Mouse (Mus musculus) neural tube, embryonic 10.5 days (tissue): ENCODE measurements around the gene Gsdma2.
"Not testable (repeated sequence)": the region's sequence is repeated elsewhere in the genome, so short reads cannot be mapped to it uniquely, and the experiment has no call there.

ENCODE experiments used
- DNase-seq: peaks from one replicate; pipeline ENCODE4 v3.0.0-alpha.2; 2017; ENCODE audit warnings: low spot score; ENCODE audit errors: extremely low spot score

Gene Gsdma2

GRCm38 (mm10) chr11:98646459-98646858 is at the start of gene Gsdma2:
TSS of gene Gsdma2 (plus strand) at chr11:98646759.
- no peak for DNase-seq

GRCm38 (mm10) chr11:98597363-98597762 is 49.2 kb upstream of the Gsdma2 start:
- peak; percentile 58 for DNase-seq

GRCm38 (mm10) chr11:98597991-98598390 is 48.6 kb upstream of the Gsdma2 start, which contains the start of gene Lrrc3c:
TSS of gene Lrrc3c (plus strand) at chr11:98598291.
- no peak for DNase-seq

- DNase-seq, result no peak
These were observed 47.7 kb upstream of the Gsdma2 start for GRCm38 (mm10) chr11:98598851-98599290.

GRCm38 (mm10) chr11:98599291-98599690 is 47.3 kb upstream of the Gsdma2 start:
- DNase-seq, result no peak

- peak; percentile 56 for DNase-seq
These were observed 44.4 kb upstream of the Gsdma2 start for GRCm38 (mm10) chr11:98602090-98602690.

- DNase-seq, result no peak
These were observed 42.6 kb upstream of the Gsdma2 start for GRCm38 (mm10) chr11:98603953-98604352.

GRCm38 (mm10) chr11:98604911-98605310 is 41.6 kb upstream of the Gsdma2 start:
- not testable (repeated sequence) for DNase-seq

GRCm38 (mm10) chr11:98606763-98607162 is 39.8 kb upstream of the Gsdma2 start:
- no peak for DNase-seq

- no peak for DNase-seq
These were observed 25.8 kb upstream of the Gsdma2 start for GRCm38 (mm10) chr11:98620791-98621190.

- DNase-seq, result not testable (repeated sequence)
These were observed 22.6 kb upstream of the Gsdma2 start for GRCm38 (mm10) chr11:98623981-98624380.

GRCm38 (mm10) chr11:98624381-98624780 is 22.2 kb upstream of the Gsdma2 start:
- DNase-seq, result not testable (repeated sequence)

- no peak for DNase-seq
These were observed 20.7 kb upstream of the Gsdma2 start, which contains the start of the genes Gm12355 and Gsdma3 for GRCm38 (mm10) chr11:98625611-98626410. TSS of gene Gm12355 (minus strand) at chr11:98625661. TSS of gene Gsdma3 (plus strand) at chr11:98626360.

- no peak for DNase-seq
These were observed 17.9 kb upstream of the Gsdma2 start for GRCm38 (mm10) chr11:98628706-98629105.

GRCm38 (mm10) chr11:98630646-98631045 is 15.9 kb upstream of the Gsdma2 start:
- no peak for DNase-seq

GRCm38 (mm10) chr11:98635312-98635970 is 11.1 kb upstream of the Gsdma2 start:
- DNase-seq, result not testable (repeated sequence)

- DNase-seq, result no peak
These were observed 9.1 kb upstream of the Gsdma2 start for GRCm38 (mm10) chr11:98637501-98637900.

- no peak for DNase-seq
These were observed 6.5 kb upstream of the Gsdma2 start for GRCm38 (mm10) chr11:98640091-98640490.

GRCm38 (mm10) chr11:98644757-98645156 is 1.8 kb upstream of the Gsdma2 start:
- no peak for DNase-seq

- DNase-seq, result no peak
These were observed 613 bp upstream of the Gsdma2 start for GRCm38 (mm10) chr11:98645946-98646345.

GRCm38 (mm10) chr11:98655076-98655475 is 8.5 kb downstream of the Gsdma2 start:
- DNase-seq, result peak; percentile 53

- peak; percentile 26 for DNase-seq
These were observed 14.0 kb downstream of the Gsdma2 start for GRCm38 (mm10) chr11:98660517-98660916.
